Mouse (Mus musculus): ENCODE measurements around the gene Smim27. TPM values are rescaled to one million over a fixed set of nuclear protein-coding genes. Genes with fewer than 3 reads are reported as not detected.
A peak's percentile ranks its signal among the peaks of the same experiment; 100 is the strongest.

Gene Smim27
- polyA plus RNA-seq (2012; rRNA removed), result 7.8 and 17.5 TPM in 2 replicates

DNA sequence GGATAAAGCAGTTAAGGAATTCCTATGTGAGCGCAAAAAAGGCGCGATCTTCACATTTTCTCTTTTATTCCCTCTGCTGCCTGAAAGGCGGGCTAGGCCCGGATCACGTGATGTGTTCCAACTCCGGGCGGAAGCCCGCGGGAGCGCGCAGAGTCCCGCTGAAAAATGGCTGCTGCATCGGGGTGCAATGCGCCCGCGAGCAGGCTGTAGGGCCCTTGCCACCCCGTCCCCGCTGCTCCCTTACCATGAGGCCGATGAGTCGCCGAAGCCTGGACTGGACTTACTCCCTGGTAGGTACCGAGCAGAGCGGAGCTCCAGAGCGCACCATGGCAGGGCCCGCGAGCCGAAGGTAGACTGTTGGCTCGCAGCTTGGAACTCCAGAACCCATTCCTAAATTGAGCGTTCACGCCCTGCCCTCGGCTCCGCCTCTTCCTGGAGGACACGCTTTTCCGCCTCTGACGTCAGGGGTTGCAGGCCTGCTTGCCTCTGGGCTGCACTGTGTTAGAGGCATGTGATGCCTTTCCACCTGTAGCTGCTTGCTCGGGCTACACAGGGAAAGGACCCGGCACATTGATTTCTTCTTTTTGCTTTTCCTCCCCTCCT, at the start of gene Smim27, which contains the start of gene Topors:
Smim27 (plus strand) TSS at position 150 of the 603 bp plus-strand sequence.
Topors (minus strand) TSS at position 421 of the 603 bp plus-strand sequence.
- peak within 1 kb of the TSS; percentile 92 for H3K27ac ChIP-seq (ENCODE audit: insufficient read depth, low read depth, low read length)
- H3K4me1 ChIP-seq (ENCODE audit: control insufficient read depth, insufficient read depth, insufficient read length, low read length), result no peaks in the 10 kb centered on the region
- peaks cover 11% of the 10 kb centered on the region; the same call in 1 of the 2 replicates for H3K36me3 ChIP-seq (ENCODE audit: control insufficient read depth, insufficient read depth, low read length)
- H3K27me3 ChIP-seq (ENCODE audit: control insufficient read depth, insufficient read depth, low read length), result no peaks in the 10 kb centered on the region
- under 1% methylated on average over 38 of the region's 38 CpGs for WGBS
- peak within 1 kb of the TSS; percentile 76 for H3K4me3 ChIP-seq (ENCODE audit: low read depth, low read length)
- TF ChIP-seq CTCF (IDR thresholded peaks at IDR 0.05; ENCODE audit: extremely low read depth, insufficient read length, insufficient replicate concordance, low read depth, low read length) (no peak), POLR2A (IDR thresholded peaks at IDR 0.05; ENCODE audit: low read depth, low read length) (peak; percentile 95)

DNA sequence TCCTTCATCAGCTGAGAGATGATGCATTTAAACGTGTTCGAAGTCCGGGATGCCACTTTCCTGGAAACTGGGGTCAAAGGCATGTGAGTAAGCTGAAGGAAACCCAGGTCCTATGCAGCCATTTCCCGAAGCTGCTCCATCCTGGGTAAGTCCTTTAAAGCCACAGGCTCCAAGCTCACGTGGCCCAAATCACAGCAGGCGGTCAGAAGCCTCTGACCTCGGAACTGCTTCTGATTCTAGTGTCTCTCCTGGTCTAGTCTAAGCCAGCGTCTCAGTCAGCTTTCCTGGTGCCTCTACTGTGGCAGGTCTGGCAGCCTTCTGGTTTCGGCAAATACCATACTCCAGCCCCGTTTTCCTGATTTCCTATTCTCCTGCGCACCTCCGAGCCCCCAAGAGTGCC, 48.9 kb upstream of the Smim27 start:
- Histone ChIP-seq H3K27me3 (ENCODE audit: control insufficient read depth, insufficient read depth, low read length) (no peaks in the 10 kb centered on the region), H3K36me3 (ENCODE audit: control insufficient read depth, insufficient read depth, low read length) (peaks cover 65% of the 10 kb centered on the region), H3K27ac (ENCODE audit: insufficient read depth, low read depth, low read length) (no peak overlapping the region), H3K4me1 (ENCODE audit: control insufficient read depth, insufficient read depth, insufficient read length, low read length) (no peaks in the 10 kb centered on the region), H3K4me3 (ENCODE audit: low read depth, low read length) (no peak overlapping the region)
- 72% methylated on average over 12 of the region's 12 CpGs for WGBS
- TF ChIP-seq POLR2A (IDR thresholded peaks at IDR 0.05; ENCODE audit: low read depth, low read length) (no peak), CTCF (IDR thresholded peaks at IDR 0.05; ENCODE audit: extremely low read depth, insufficient read length, insufficient replicate concordance, low read depth, low read length) (no peak)

DNA sequence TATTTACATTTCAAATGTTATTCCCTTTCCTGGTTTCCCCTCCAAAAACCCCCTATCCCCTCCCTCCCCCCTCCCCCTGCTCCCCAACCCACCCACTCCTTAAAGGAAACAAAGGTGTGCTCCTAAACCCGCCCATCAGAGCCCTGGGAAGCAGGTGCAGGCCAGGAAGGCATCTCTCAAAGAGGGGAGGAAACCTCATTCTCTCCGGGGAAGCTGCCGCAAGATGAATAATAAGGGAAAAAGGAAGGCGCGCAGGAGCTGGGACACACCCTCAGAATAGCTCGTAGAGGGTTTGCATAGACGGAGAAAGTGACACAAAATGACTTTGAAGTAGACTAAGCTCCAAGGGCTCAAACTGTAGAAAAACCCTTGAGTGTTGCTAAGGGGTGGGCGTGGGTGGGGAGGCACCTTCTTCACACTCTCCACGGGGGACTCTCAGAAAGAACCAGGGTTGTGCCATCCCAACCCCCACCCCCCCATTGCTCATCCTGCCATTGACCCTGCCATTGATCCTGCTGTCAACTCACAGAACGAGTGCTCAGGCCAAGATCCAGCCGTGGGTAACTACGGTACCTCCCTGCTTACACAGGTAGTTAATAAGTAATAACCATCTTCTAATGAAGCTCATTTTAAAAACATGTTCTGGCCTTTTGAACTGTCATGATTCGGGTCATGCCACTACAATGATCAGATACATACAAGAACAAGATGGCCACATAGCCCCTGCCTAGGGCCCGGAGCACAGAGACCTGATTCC, 48.2 kb upstream of the Smim27 start:
- H3K4me1 ChIP-seq (ENCODE audit: control insufficient read depth, insufficient read depth, insufficient read length, low read length), result no peaks in the 10 kb centered on the region
- no peaks in the 10 kb centered on the region for H3K27me3 ChIP-seq (ENCODE audit: control insufficient read depth, insufficient read depth, low read length)
- H3K27ac ChIP-seq (ENCODE audit: insufficient read depth, low read depth, low read length), result no peak overlapping the region
- WGBS, result 38% methylated on average over 14 of the region's 14 CpGs
- no peak overlapping the region for H3K4me3 ChIP-seq (ENCODE audit: low read depth, low read length)
- TF ChIP-seq CTCF (IDR thresholded peaks at IDR 0.05; ENCODE audit: extremely low read depth, insufficient read length, insufficient replicate concordance, low read depth, low read length) (no peak), POLR2A (IDR thresholded peaks at IDR 0.05; ENCODE audit: low read depth, low read length) (no peak)
- peaks cover 67% of the 10 kb centered on the region for H3K36me3 ChIP-seq (ENCODE audit: control insufficient read depth, insufficient read depth, low read length)

DNA sequence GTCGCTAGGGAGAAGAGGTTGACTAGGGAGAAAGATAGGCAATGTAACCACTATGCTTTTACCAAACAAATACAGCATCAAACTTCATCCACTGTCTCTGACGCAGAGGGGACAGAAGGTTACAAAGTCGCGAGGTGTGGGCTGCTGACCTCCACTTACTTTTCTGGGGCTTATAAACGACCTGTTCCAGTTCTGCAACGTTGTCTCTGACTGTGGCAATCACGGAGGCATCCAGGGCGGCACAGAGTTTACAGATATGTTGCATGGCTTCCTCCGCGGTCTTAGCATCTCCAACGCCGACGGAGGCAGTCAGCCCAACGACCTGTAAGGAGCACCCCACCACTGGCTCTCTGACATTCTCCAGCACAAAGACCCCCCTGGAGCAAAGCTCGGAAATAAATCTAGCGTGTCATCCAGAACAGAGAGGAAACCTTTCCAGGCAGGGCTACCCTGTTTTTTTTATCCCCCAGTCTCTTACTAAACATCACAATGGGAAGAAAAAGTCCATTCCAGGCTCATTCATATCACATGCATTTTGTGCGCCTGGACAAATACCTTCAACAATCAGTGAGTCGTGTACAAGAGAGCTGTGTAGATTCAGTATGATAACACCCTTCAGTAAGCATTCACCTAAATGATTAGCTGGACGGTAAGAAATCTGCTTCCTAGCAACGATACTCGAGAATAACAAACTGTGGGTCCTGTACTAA, 47.3 kb upstream of the Smim27 start:
- peaks cover 67% of the 10 kb centered on the region for H3K36me3 ChIP-seq (ENCODE audit: control insufficient read depth, insufficient read depth, low read length)
- no peaks in the 10 kb centered on the region for H3K27me3 ChIP-seq (ENCODE audit: control insufficient read depth, insufficient read depth, low read length)
- H3K4me3 ChIP-seq (ENCODE audit: low read depth, low read length), result no peak overlapping the region
- TF ChIP-seq POLR2A (IDR thresholded peaks at IDR 0.05; ENCODE audit: low read depth, low read length) (no peak), CTCF (IDR thresholded peaks at IDR 0.05; ENCODE audit: extremely low read depth, insufficient read length, insufficient replicate concordance, low read depth, low read length) (no peak)
- WGBS, result 75% methylated on average over 21 of the region's 21 CpGs
- no peak overlapping the region for H3K27ac ChIP-seq (ENCODE audit: insufficient read depth, low read depth, low read length)
- no peaks in the 10 kb centered on the region for H3K4me1 ChIP-seq (ENCODE audit: control insufficient read depth, insufficient read depth, insufficient read length, low read length)

DNA sequence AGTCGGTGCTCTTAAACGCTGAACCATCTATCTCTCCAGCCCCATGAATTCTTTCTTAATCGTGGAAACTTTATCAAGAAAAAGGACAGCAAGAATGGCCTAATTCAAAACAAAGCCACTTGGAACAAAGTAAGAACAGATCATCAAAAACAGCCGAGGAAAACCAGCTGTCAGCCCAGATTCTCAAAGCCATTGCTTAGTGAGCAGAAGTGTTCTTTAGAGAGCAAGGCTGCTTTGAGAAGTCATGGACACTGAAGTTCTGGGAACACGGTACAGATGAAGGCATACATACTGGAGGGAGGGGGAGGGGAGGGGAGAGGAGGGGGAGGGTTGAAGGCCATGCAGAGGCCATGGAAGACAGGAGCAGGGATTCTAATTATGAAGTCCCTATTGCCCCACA, 43.3 kb upstream of the Smim27 start:
- Histone ChIP-seq H3K4me1 (ENCODE audit: control insufficient read depth, insufficient read depth, insufficient read length, low read length) (no peaks in the 10 kb centered on the region), H3K4me3 (ENCODE audit: low read depth, low read length) (no peak overlapping the region), H3K27ac (ENCODE audit: insufficient read depth, low read depth, low read length) (no peak overlapping the region), H3K36me3 (ENCODE audit: control insufficient read depth, insufficient read depth, low read length) (peaks cover 55% of the 10 kb centered on the region), H3K27me3 (ENCODE audit: control insufficient read depth, insufficient read depth, low read length) (no peaks in the 10 kb centered on the region)
- 75% methylated on average over 5 of the region's 5 CpGs for WGBS
- TF ChIP-seq CTCF (IDR thresholded peaks at IDR 0.05; ENCODE audit: extremely low read depth, insufficient read length, insufficient replicate concordance, low read depth, low read length) (no peak), POLR2A (IDR thresholded peaks at IDR 0.05; ENCODE audit: low read depth, low read length) (no peak)

DNA sequence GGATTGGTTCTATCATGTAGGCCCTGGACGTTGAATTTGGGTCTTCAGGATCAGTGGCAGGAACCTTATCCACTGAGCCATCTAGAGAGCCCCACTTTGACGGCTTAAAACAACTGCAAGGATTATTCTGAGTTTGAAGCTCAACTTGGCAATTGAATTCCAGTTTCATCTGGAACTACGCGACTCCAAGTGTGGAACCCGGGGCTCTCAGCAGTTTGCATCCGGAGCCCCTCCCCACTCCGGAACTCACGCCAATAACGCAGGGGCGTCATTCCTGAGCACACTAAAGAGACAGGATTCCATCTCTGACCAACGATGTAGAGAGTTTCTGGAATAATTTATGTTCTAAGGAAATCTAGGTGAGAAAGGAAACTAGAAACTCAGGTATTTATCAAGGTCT, 42.2 kb upstream of the Smim27 start:
- Histone ChIP-seq H3K27me3 (ENCODE audit: control insufficient read depth, insufficient read depth, low read length) (no peaks in the 10 kb centered on the region), H3K4me3 (ENCODE audit: low read depth, low read length) (no peak overlapping the region), H3K36me3 (ENCODE audit: control insufficient read depth, insufficient read depth, low read length) (peaks cover 49% of the 10 kb centered on the region), H3K4me1 (ENCODE audit: control insufficient read depth, insufficient read depth, insufficient read length, low read length) (no peaks in the 10 kb centered on the region), H3K27ac (ENCODE audit: insufficient read depth, low read depth, low read length) (no peak overlapping the region)
- TF ChIP-seq CTCF (IDR thresholded peaks at IDR 0.05; ENCODE audit: extremely low read depth, insufficient read length, insufficient replicate concordance, low read depth, low read length) (no peak), POLR2A (IDR thresholded peaks at IDR 0.05; ENCODE audit: low read depth, low read length) (no peak)
- 85% methylated on average over 11 of the region's 11 CpGs for WGBS

DNA sequence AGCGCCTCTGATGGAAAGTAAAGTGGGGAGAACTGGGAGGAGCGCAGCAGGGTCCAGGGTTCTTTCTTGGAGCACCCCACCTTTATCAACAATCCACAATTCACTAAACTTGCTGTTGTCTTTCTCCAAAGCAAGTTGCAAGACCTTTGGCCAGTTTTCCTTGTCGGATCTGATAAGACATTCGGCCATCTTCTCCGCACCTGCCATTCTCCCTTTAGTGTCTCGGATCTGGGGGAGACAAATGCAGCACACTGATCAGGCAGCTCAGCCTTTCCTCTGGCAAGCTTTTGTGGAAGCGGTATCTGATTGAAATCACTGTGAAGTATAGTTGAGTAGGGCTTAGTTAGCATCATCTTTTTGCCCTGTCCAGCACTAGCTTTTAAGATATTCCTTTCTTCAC, 41.5 kb upstream of the Smim27 start:
- peaks cover 47% of the 10 kb centered on the region for H3K36me3 ChIP-seq (ENCODE audit: control insufficient read depth, insufficient read depth, low read length)
- TF ChIP-seq CTCF (IDR thresholded peaks at IDR 0.05; ENCODE audit: extremely low read depth, insufficient read length, insufficient replicate concordance, low read depth, low read length) (no peak), POLR2A (IDR thresholded peaks at IDR 0.05; ENCODE audit: low read depth, low read length) (no peak)
- H3K4me1 ChIP-seq (ENCODE audit: control insufficient read depth, insufficient read depth, insufficient read length, low read length), result no peaks in the 10 kb centered on the region
- H3K4me3 ChIP-seq (ENCODE audit: low read depth, low read length), result no peak overlapping the region
- WGBS, result 72% methylated on average over 7 of the region's 7 CpGs
- H3K27ac ChIP-seq (ENCODE audit: insufficient read depth, low read depth, low read length), result no peak overlapping the region
- H3K27me3 ChIP-seq (ENCODE audit: control insufficient read depth, insufficient read depth, low read length), result no peaks in the 10 kb centered on the region
